Mouse (Mus musculus) kidney, embryonic 14.5 days (tissue): Measurements from ENCODE around the gene Sf3b3. TPM values are rescaled to one million over a fixed set of nuclear protein-coding genes. Genes with fewer than 3 reads are reported as not detected.
"Not testable (repeated sequence)": the region's sequence is repeated elsewhere in the genome, so short reads cannot be mapped to it uniquely, and the experiment has no call there.

Source experiments
- ATAC-seq: fragments of 200-750 bp; cut with Nextera tagmentation; 2 replicates; pipeline ENCODE4 v1.8.0; 2017; ENCODE audit warnings: moderate number of reproducible peaks, mild to moderate bottlenecking, moderate TSS enrichment, moderate library complexity; ENCODE audit not compliant: low FRiP score, low TSS enrichment
- H3K27ac ChIP-seq: fragments of 300-500 bp; sonication (generic); 2 replicates; pipeline ENCODE4 v1.5.1; 2014; ENCODE audit warnings: low read depth, mild to moderate bottlenecking, low read length, moderate library complexity, mixed read lengths
- H3K27me3 ChIP-seq: fragments of 300-500 bp; sonication (generic); 2 replicates; pipeline ENCODE4 v1.6.1; 2014; ENCODE audit warnings: mild to moderate bottlenecking, low read length; ENCODE audit not compliant: control insufficient read depth, insufficient read depth
- H3K36me3 ChIP-seq: fragments of 300-500 bp; sonication (generic); 2 replicates; pipeline ENCODE4 v1.6.1; 2014; ENCODE audit warnings: low read length, mixed read lengths; ENCODE audit not compliant: control insufficient read depth, insufficient read depth
- H3K4me1 ChIP-seq: fragments of 300-500 bp; sonication (generic); 2 replicates; pipeline ENCODE4 v1.6.1; 2014; ENCODE audit warnings: low read length, mixed read lengths; ENCODE audit not compliant: control insufficient read depth, insufficient read depth
- H3K4me2 ChIP-seq: fragments of 300-500 bp; sonication (generic); replicated peaks from 2 replicates; pipeline ENCODE4 v1.6.1; 2014; ENCODE audit warnings: low read depth, mild to moderate bottlenecking, low read length
- H3K4me3 ChIP-seq: fragments of 300-500 bp; sonication (generic); 2 replicates; pipeline ENCODE4 v1.5.1; 2014; ENCODE audit warnings: mild to moderate bottlenecking, low read length
- H3K9ac ChIP-seq: fragments of 300-500 bp; sonication (generic); 2 replicates; pipeline ENCODE4 v1.6.1; 2014; ENCODE audit warnings: low read depth, mild to moderate bottlenecking, low read length, moderate library complexity
- H3K9me3 ChIP-seq: fragments of 300-500 bp; sonication (generic); 2 replicates; pipeline ENCODE4 v1.6.1; 2016; ENCODE audit warnings: low read length; ENCODE audit not compliant: control insufficient read depth
- WGBS: fragments of 180-500 bp; shearing (Covaris S2); extraction: QIAGEN DNeasy Blood & Tissue Kit; methylation state at CpG from one replicate; pipeline ENCODE4 v1.1.7; 2014; 5-methylcytosine and 5-hydroxymethylcytosine counted together
- polyA plus RNA-seq: library from polyadenylated mRNA; unstranded; fragments of >200 nt; fragmentation: Nextera tagmentation; extraction: Ambion mirVana; gene quantifications from 2 replicates; pipeline ENCODE4 v1.2.1, GENCODE M21; 2014

The Sf3b3 gene
- polyA plus RNA-seq, 1 experiment from 2014 or later = 180 TPM

- no peak overlapping the region for H3K9ac ChIP-seq
- H3K4me3 ChIP-seq = no peak overlapping the region
- no peaks in the 10 kb centered on the region for H3K9me3 ChIP-seq
- no peak overlapping the region for H3K27ac ChIP-seq
- no peak overlapping the region for H3K4me2 ChIP-seq
- WGBS = 93% methylated on average over 10 of the region's 10 CpGs
- no peaks in the 10 kb centered on the region for H3K4me1 ChIP-seq
- H3K36me3 ChIP-seq = peaks cover 36% of the 10 kb centered on the region
- no peak for ATAC-seq
- H3K27me3 ChIP-seq = no peaks in the 10 kb centered on the region
Observed at GRCm38 (mm10) chr8:110887551-110887950, 41.0 kb upstream of the Sf3b3 start.

- no peaks in the 10 kb centered on the region for H3K27me3 ChIP-seq
- WGBS = 91% methylated on average over 3 of the region's 3 CpGs
- H3K9me3 ChIP-seq = no peaks in the 10 kb centered on the region
- H3K9ac ChIP-seq = no peak overlapping the region
- ATAC-seq = no peak
- no peak overlapping the region for H3K4me3 ChIP-seq
- H3K36me3 ChIP-seq = peaks cover 45% of the 10 kb centered on the region
- no peaks in the 10 kb centered on the region for H3K4me1 ChIP-seq
- H3K4me2 ChIP-seq = no peak overlapping the region
- no peak overlapping the region for H3K27ac ChIP-seq
Observed at GRCm38 (mm10) chr8:110886634-110887033, 40.0 kb upstream of the Sf3b3 start.

- Histone ChIP-seq H3K36me3 (peaks cover 66% of the 10 kb centered on the region), H3K9ac (no peak overlapping the region), H3K4me1 (no peaks in the 10 kb centered on the region), H3K9me3 (no peaks in the 10 kb centered on the region), H3K4me3 (no peak overlapping the region), H3K27me3 (no peaks in the 10 kb centered on the region), H3K4me2 (no peak overlapping the region), H3K27ac (no peak overlapping the region)
- 89% methylated on average over 18 of the region's 18 CpGs for WGBS
- ATAC-seq = no peak
Observed at GRCm38 (mm10) chr8:110883824-110884223, 37.2 kb upstream of the Sf3b3 start.

- H3K4me2 ChIP-seq = no peak overlapping the region
Observed at GRCm38 (mm10) chr8:110881741-110882310, 35.2 kb upstream of the Sf3b3 start.

GRCm38 (mm10) chr8:110877862-110878261, 31.3 kb upstream of the Sf3b3 start:
- Histone ChIP-seq H3K4me1 (no peaks in the 10 kb centered on the region), H3K27ac (no peak overlapping the region), H3K4me3 (no peak overlapping the region), H3K9me3 (no peaks in the 10 kb centered on the region), H3K27me3 (no peaks in the 10 kb centered on the region), H3K9ac (no peak overlapping the region), H3K4me2 (no peak overlapping the region), H3K36me3 (peaks cover 88% of the 10 kb centered on the region)
- WGBS = 93% methylated on average over 4 of the region's 4 CpGs
- ATAC-seq = no peak

More at GRCm38 (mm10) chr8:110881741-110882310, 35.2 kb upstream of the Sf3b3 start:
- no peaks in the 10 kb centered on the region for H3K27me3 ChIP-seq
- no peaks in the 10 kb centered on the region for H3K9me3 ChIP-seq
- no peak overlapping the region for H3K4me3 ChIP-seq
- peaks cover 75% of the 10 kb centered on the region for H3K36me3 ChIP-seq
- ATAC-seq = no peak
- WGBS = 95% methylated on average over 10 of the region's 10 CpGs
- no peaks in the 10 kb centered on the region for H3K4me1 ChIP-seq
- no peak overlapping the region for H3K9ac ChIP-seq
- H3K27ac ChIP-seq = no peak overlapping the region

- 96% methylated on average over 2 of the region's 2 CpGs for WGBS
- H3K27ac ChIP-seq = no peak overlapping the region
- ATAC-seq = no peak
- peaks cover 82% of the 10 kb centered on the region for H3K36me3 ChIP-seq
- H3K4me1 ChIP-seq = no peaks in the 10 kb centered on the region
- H3K4me2 ChIP-seq = no peak overlapping the region
- no peaks in the 10 kb centered on the region for H3K27me3 ChIP-seq
- H3K9ac ChIP-seq = no peak overlapping the region
- H3K9me3 ChIP-seq = no peaks in the 10 kb centered on the region
- no peak overlapping the region for H3K4me3 ChIP-seq
Observed at GRCm38 (mm10) chr8:110870501-110870900, 23.9 kb upstream of the Sf3b3 start.

- H3K27ac ChIP-seq, H3K9ac ChIP-seq, H3K4me3 ChIP-seq, H3K4me1 ChIP-seq, H3K4me2 ChIP-seq, ATAC-seq, H3K27me3 ChIP-seq, H3K9me3 ChIP-seq: not testable (repeated sequence)
- H3K36me3 ChIP-seq = peaks cover 91% of the 10 kb centered on the region
- 98% methylated on average over 7 of the region's 7 CpGs for WGBS
Observed at GRCm38 (mm10) chr8:110861347-110862025, 14.9 kb upstream of the Sf3b3 start.

- no peak for ATAC-seq
- Histone ChIP-seq H3K4me1 (no peaks in the 10 kb centered on the region), H3K27me3 (no peaks in the 10 kb centered on the region), H3K9me3 (no peaks in the 10 kb centered on the region), H3K4me2 (no peak overlapping the region), H3K36me3 (peaks cover 90% of the 10 kb centered on the region), H3K4me3 (no peak overlapping the region), H3K9ac (no peak overlapping the region), H3K27ac (no peak overlapping the region)
- WGBS = 82% methylated on average over 7 of the region's 7 CpGs
Observed at GRCm38 (mm10) chr8:110859651-110860501, 13.3 kb upstream of the Sf3b3 start.
